Mouse (Mus musculus) lung, adult 18-20 months (tissue): ENCODE measurements around the gene Pcsk1.

Experiments used
- DNase-seq, 2 experiments: peaks; one replicate each; pipeline ENCODE4 v3.0.0; 2022; ENCODE audit warnings: mixed read lengths in 2 of 2

Pcsk1 gene

DNA sequence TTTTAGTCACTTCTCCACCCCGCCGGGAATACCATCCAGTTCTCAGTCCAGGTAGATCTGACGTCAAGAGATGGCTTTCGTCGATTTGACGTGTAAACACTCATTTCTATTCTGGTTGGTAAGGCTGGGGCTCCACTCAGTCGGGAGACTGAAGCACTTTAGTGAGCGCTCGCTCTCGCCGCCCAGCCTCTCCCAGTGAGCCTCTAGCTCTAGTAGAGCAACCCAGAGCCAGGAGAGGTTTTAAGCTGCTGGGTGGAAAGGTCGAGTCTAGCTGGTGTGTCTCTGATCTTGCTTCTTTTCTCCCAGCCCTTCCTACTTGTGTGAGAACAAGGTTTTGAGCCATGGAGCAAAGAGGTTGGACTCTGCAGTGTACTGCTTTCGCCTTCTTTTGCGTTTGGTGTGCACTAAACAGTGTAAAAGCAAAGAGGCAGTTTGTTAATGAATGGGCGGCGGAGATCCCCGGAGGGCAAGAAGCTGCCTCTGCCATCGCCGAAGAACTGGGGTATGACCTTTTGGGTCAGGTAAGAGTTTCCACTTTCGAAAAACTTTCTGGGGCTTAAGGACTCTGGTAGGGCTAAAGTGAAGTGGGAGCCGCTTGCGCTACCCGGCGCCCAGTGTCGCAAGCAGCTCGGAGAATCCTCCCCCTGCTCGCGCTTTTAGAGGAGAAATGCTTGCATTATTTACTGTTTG, at the start of gene Pcsk1:
TSS of gene Pcsk1 (plus strand) at position 106 of the 690 bp plus-strand sequence.
- no peak for DNase-seq

GRCm38 (mm10) chr13:75058818-75059217, 30.8 kb upstream of the Pcsk1 start:
- DNase-seq, result no peak

GRCm38 (mm10) chr13:75063947-75064346, 25.7 kb upstream of the Pcsk1 start:
- DNase-seq, result no peak

DNA sequence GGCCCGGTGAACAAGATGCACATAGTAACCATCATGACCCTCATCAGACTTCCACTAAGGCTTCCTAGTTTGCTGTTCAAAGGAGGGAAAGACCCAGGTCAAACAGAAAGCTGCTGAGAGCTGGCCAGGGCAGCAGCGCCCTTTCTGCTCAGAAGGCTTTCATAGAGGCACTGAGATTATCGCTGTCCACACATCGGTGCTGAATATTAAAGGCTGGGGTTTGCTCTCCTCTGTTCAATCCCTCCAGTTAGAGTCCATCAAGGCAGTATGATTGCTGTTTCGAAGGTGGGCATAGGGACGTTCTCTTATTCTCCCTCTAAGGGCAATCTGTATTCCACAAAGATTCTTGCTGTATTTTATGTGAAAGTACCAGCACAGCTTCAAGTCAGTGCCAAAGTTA, 1.0 kb upstream of the Pcsk1 start:
- DNase-seq, result no peak

DNA sequence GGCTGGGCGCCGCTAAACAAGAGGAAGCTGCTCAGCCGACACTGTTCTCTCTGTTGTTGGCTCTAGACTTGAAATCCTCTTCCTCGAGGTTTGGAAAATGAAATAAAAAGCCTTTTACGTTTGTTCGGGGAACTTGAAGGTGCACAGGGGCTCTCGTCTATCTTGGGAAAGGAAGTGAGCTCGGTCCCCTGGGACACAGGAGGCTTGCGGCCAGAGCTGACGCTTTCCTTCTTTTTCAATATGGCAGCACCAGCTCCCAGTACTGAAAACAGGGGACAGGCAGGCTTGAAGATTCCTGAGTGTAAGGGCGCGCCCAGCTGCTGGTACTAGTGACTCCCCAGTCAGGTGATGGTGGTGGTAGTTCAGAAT, 769 bp downstream of the Pcsk1 start:
- no peak for DNase-seq

DNA sequence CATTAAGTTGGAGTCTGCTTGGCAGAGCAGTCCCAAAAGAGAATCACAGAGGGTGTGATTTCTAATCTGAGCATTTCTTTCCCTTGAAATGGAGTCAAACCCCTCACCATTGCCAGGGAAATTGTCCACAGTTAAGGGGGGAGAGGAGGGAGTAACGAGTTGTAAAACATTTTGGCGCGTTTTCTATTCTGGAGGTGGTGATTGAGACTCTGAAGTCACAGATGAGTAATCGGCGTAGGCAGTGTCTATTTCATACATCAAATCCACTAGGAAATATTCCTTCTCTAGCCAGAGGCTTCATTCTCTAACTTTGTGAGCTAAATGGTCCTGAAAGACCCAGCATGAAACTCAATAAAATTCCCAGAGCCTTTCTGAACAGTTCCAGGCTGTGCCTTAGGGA, 1.4 kb downstream of the Pcsk1 start:
- DNase-seq, result no peak

GRCm38 (mm10) chr13:75095487-75095886, 5.9 kb downstream of the Pcsk1 start:
- DNase-seq, result no peak

DNA sequence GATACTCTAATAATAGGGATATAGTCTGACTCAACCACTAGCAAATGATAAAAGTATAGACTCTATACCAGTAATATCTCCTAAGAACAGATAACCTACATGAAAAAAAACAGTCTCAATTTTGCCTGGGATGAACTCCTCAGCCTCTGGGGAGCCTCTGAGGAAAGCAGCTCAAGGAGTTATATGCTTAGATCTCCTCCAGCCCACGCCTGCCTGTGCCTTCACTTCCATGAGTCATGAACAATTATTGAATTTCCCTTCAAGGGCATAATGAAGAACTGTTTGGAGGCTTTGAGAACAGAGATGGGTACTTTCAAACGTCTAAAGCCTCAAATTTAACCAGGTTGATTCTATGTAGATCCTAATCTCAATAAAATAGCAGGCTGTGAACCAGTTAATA, 23.5 kb downstream of the Pcsk1 start:
- DNase-seq, result no peak

DNA sequence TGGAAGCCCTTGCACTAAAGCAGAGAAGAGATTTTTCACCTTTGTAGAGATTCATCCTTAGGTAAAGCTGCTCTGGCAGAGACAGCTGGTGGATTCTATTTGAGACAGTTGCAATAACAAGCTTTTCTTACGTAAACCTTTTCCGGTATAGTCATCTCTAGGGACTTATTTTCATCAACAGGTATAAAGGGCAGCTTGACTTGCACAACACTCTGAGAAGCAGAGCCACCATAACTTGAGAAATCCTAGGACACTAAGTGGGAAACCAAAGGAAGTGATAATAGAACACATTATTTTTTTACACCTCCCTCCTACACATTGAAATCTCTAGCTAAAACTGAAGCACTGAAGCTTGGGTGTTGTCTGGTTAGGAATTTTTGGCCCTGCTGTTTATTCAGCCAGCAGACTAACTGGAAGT, 24.4 kb downstream of the Pcsk1 start:
- DNase-seq, result no peak

DNA sequence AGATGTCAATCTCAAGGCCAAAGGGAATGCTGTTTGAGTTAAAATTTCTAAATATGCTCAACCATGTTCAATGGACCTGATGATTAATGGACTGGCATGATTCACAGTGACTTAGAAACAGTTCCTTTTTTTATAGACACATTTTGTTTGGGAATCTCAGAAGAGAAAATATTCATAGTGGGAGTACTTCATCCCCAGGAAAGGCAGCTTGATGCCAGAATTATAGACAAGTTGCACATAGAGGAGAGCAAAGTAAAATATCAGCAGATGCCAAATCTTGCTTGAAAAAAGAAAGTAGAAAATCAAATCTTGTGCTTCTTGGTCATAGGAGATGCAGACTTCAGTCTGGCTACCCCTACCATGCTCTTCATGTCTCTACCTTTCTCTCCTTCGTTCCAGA, 25.2 kb downstream of the Pcsk1 start:
- no peak for DNase-seq

GRCm38 (mm10) chr13:75135833-75136232, 46.2 kb downstream of the Pcsk1 start:
- DNase-seq, result no peak

GRCm38 (mm10) chr13:75160661-75161060, 71.0 kb downstream of the Pcsk1 start:
- DNase-seq, result no peak

GRCm38 (mm10) chr13:75163408-75163807, 73.8 kb downstream of the Pcsk1 start:
- no peak for DNase-seq
